Mouse (Mus musculus): ENCODE results near the gene Cracr2a.

GRCm38 (mm10) chr6:127659472-127659871 lies 98.3 kb downstream of the Cracr2a start:
- TF ChIP-seq CTCF (IDR thresholded peaks at IDR 0.05; ENCODE audit: insufficient read depth, low read length) = no peak
- no peak for TF ChIP-seq POLR2A (IDR thresholded peaks at IDR 0.05; ENCODE audit: borderline replicate concordance, extremely low read depth, low read depth, low read length)

Measured in lung, adult 2 months (tissue).